Mouse (Mus musculus) limb, embryonic 11.5 days (tissue): Measurements from ENCODE around the gene Lrrc9. TPM values are rescaled to one million over a fixed set of nuclear protein-coding genes. Genes with fewer than 3 reads are reported as not detected.
A peak's percentile ranks its signal among the peaks of the same experiment; 100 is the strongest.

Experiments
- ATAC-seq: fragments of 200-750 bp; cut with Nextera tagmentation; 2 replicates; pipeline ENCODE4 v1.8.0; 2017; ENCODE audit warnings: low read depth; ENCODE audit not compliant: insufficient number of reproducible peaks, low FRiP score, low TSS enrichment
- DNase-seq: peaks from one replicate; pipeline ENCODE4 v3.0.0-alpha.2; 2015; ENCODE audit warnings: low spot score
- H3K27ac ChIP-seq: fragments of 300-500 bp; sonication (generic); replicated peaks from 2 replicates; pipeline ENCODE4 v1.5.1; 2014; ENCODE audit warnings: low read depth, mild to moderate bottlenecking, low read length
- H3K27me3 ChIP-seq: fragments of 300-500 bp; sonication (generic); 2 replicates; pipeline ENCODE4 v1.6.1; 2014; ENCODE audit warnings: mild to moderate bottlenecking, low read length, mixed read lengths; ENCODE audit not compliant: control insufficient read depth, insufficient read depth
- H3K36me3 ChIP-seq: fragments of 300-500 bp; sonication (generic); 2 replicates; pipeline ENCODE4 v1.6.1; 2014; ENCODE audit warnings: mild to moderate bottlenecking, low read length, moderate library complexity, mixed read lengths; ENCODE audit not compliant: control insufficient read depth, insufficient read depth
- H3K4me1 ChIP-seq: fragments of 300-500 bp; sonication (generic); 2 replicates; pipeline ENCODE4 v1.6.1; 2014; ENCODE audit warnings: low read length, mixed read lengths; ENCODE audit not compliant: control insufficient read depth, insufficient read depth
- H3K4me2 ChIP-seq: fragments of 300-500 bp; sonication (generic); 2 replicates; pipeline ENCODE4 v1.6.1; 2014; ENCODE audit warnings: low read depth, mild to moderate bottlenecking, moderate library complexity; ENCODE audit not compliant: severe bottlenecking
- H3K4me3 ChIP-seq: fragments of 300-500 bp; sonication (generic); 2 replicates; pipeline ENCODE4 v1.5.1; 2014; ENCODE audit warnings: low read depth, low read length
- H3K9ac ChIP-seq: fragments of 300-500 bp; sonication (generic); 2 replicates; pipeline ENCODE4 v1.6.1; 2014; ENCODE audit warnings: mild to moderate bottlenecking, low read length
- H3K9me3 ChIP-seq: fragments of 300-500 bp; sonication (generic); 2 replicates; pipeline ENCODE4 v1.6.1; 2016; ENCODE audit warnings: low read length; ENCODE audit not compliant: control insufficient read depth
- WGBS: fragments of 180-500 bp; shearing (Covaris S2); extraction: QIAGEN DNeasy Blood & Tissue Kit; methylation state at CpG from one replicate; pipeline ENCODE4 v1.1.7; 2014; 5-methylcytosine and 5-hydroxymethylcytosine counted together
- polyA plus RNA-seq: library from polyadenylated mRNA; unstranded; fragments of >200 nt; fragmentation: Nextera tagmentation; extraction: Ambion mirVana; gene quantifications from 2 replicates; pipeline ENCODE4 v1.2.1, GENCODE M21; 2014

The Lrrc9 gene
- polyA plus RNA-seq, 1 experiment from 2014 or later: 0.87 TPM

GRCm38 (mm10) chr12:72422681-72423080 lies 19.0 kb upstream of the Lrrc9 start:
- H3K27me3 ChIP-seq: no peaks in the 10 kb centered on the region
- H3K36me3 ChIP-seq: no peaks in the 10 kb centered on the region
- no peak overlapping the region for H3K9ac ChIP-seq
- DNase-seq (peak; percentile 55), ATAC-seq (no peak)
- no peak overlapping the region for H3K4me3 ChIP-seq
- H3K4me2 ChIP-seq: no peak overlapping the region
- H3K4me1 ChIP-seq: no peaks in the 10 kb centered on the region
- H3K27ac ChIP-seq: no peak overlapping the region
- WGBS: 50% methylated on average over 4 of the region's 4 CpGs
- no peaks in the 10 kb centered on the region for H3K9me3 ChIP-seq

GRCm38 (mm10) chr12:72427722-72428126 lies 13.9 kb upstream of the Lrrc9 start:
- no peaks in the 10 kb centered on the region for H3K4me1 ChIP-seq
- H3K27me3 ChIP-seq: no peaks in the 10 kb centered on the region
- WGBS: 28% methylated on average over 11 of the region's 11 CpGs
- H3K27ac ChIP-seq: no peak overlapping the region
- no peak for ATAC-seq
- DNase-seq: peak; percentile 86
- H3K9me3 ChIP-seq: no peaks in the 10 kb centered on the region
- no peak overlapping the region for H3K4me3 ChIP-seq
- H3K36me3 ChIP-seq: no peaks in the 10 kb centered on the region
- H3K9ac ChIP-seq: no peak overlapping the region
- no peak overlapping the region for H3K4me2 ChIP-seq

GRCm38 (mm10) chr12:72432209-72432608 lies 9.5 kb upstream of the Lrrc9 start:
- Histone ChIP-seq H3K4me2 (no peak overlapping the region), H3K4me1 (no peaks in the 10 kb centered on the region), H3K4me3 (no peak overlapping the region), H3K9me3 (no peaks in the 10 kb centered on the region), H3K27ac (no peak overlapping the region), H3K36me3 (no peaks in the 10 kb centered on the region), H3K27me3 (no peaks in the 10 kb centered on the region), H3K9ac (no peak overlapping the region)
- 90% methylated on average over 4 of the region's 4 CpGs for WGBS
- ATAC-seq (no peak), DNase-seq (no peak)

- no peak overlapping the region for H3K9ac ChIP-seq
- H3K4me2 ChIP-seq: no peak overlapping the region
- WGBS: 84% methylated on average over 9 of the region's 9 CpGs
- no peaks in the 10 kb centered on the region for H3K4me1 ChIP-seq
- DNase-seq (no peak), ATAC-seq (no peak)
- no peaks in the 10 kb centered on the region for H3K9me3 ChIP-seq
- H3K27ac ChIP-seq: no peak overlapping the region
- no peak overlapping the region for H3K4me3 ChIP-seq
- no peaks in the 10 kb centered on the region for H3K36me3 ChIP-seq
- no peaks in the 10 kb centered on the region for H3K27me3 ChIP-seq
Observed at GRCm38 (mm10) chr12:72433241-72433865, 8.3 kb upstream of the Lrrc9 start.

- H3K4me3 ChIP-seq: no peak overlapping the region
- ATAC-seq: no peak
- H3K9me3 ChIP-seq: no peaks in the 10 kb centered on the region
- H3K9ac ChIP-seq: no peak overlapping the region
- H3K27ac ChIP-seq: no peak overlapping the region
- WGBS: 84% methylated on average over 10 of the region's 10 CpGs
- no peaks in the 10 kb centered on the region for H3K27me3 ChIP-seq
- no peak overlapping the region for H3K4me2 ChIP-seq
- no peak for DNase-seq
- H3K4me1 ChIP-seq: no peaks in the 10 kb centered on the region
- no peaks in the 10 kb centered on the region for H3K36me3 ChIP-seq
Observed at GRCm38 (mm10) chr12:72437676-72438341, 3.9 kb upstream of the Lrrc9 start.

DNA sequence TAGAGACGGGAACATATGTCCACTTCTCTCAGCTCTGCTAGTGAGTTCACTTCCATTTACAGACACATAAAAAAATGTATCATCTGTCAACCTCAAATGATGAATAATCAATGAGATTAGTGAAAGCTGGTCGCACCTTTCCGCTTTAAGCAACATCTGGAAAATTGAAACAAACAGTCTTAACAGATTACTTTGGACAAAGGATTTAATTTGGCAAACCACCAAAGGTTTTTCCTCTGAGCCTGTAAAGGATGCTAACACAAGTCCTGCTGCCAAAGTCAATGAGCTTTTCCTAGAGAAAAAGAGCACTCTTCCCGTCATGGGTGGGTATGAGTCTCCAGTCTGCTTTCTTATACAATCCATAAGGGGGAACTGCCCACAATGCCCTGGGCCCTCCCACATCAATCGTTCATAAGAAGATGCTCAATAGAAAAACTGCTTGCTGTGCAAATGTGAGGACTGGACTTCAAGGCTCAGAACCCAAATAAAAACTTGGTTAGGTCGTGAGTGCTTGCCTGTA lies 2.6 kb upstream of the Lrrc9 start:
- Histone ChIP-seq H3K27me3 (no peaks in the 10 kb centered on the region), H3K9me3 (no peaks in the 10 kb centered on the region), H3K4me2 (no peak overlapping the region), H3K4me1 (no peaks in the 10 kb centered on the region), H3K27ac (no peak overlapping the region), H3K9ac (no peak overlapping the region), H3K4me3 (no peak overlapping the region), H3K36me3 (no peaks in the 10 kb centered on the region)
- WGBS: 84% methylated on average over 6 of the region's 6 CpGs
- ATAC-seq (no peak), DNase-seq (no peak)

DNA sequence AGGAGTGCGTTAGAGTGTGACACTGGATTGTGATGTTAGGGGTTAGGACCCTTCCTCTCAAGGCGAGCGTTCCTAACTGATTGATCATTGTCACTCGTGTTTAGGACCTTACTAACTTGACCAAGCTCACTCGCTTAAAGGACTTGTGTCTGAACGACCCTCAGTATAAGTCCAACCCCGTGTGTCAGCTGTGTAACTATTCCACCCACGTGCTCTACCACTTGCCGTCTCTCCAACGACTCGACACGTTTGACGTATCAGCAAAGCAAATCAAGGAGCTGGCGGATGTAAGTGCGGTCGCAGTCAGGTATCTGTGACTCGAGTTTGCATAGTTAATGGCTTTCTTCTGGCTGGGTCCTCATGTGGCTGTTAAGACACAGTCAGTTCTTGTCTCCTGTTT lies 12.3 kb downstream of the Lrrc9 start:
- 82% methylated on average over 17 of the region's 17 CpGs for WGBS
- no peak overlapping the region for H3K4me2 ChIP-seq
- H3K9me3 ChIP-seq: no peaks in the 10 kb centered on the region
- H3K27me3 ChIP-seq: no peaks in the 10 kb centered on the region
- H3K4me3 ChIP-seq: no peak overlapping the region
- DNase-seq (peak; percentile 16), ATAC-seq (no peak)
- H3K9ac ChIP-seq: no peak overlapping the region
- H3K27ac ChIP-seq: no peak overlapping the region
- no peaks in the 10 kb centered on the region for H3K4me1 ChIP-seq
- no peaks in the 10 kb centered on the region for H3K36me3 ChIP-seq

- ATAC-seq (no peak), DNase-seq (no peak)
- H3K9ac ChIP-seq: no peak overlapping the region
- WGBS: 56% methylated on average over 11 of the region's 11 CpGs
- no peak overlapping the region for H3K27ac ChIP-seq
- no peak overlapping the region for H3K4me2 ChIP-seq
- no peaks in the 10 kb centered on the region for H3K9me3 ChIP-seq
- H3K27me3 ChIP-seq: no peaks in the 10 kb centered on the region
- no peaks in the 10 kb centered on the region for H3K4me1 ChIP-seq
- H3K36me3 ChIP-seq: no peaks in the 10 kb centered on the region
- no peak overlapping the region for H3K4me3 ChIP-seq
Observed at GRCm38 (mm10) chr12:72461191-72461893, 19.7 kb downstream of the Lrrc9 start.
